Mouse (Mus musculus) naive thymus-derived CD4-positive, alpha-beta T cell, adult 5 months (primary cell): ENCODE data around the gene Islr2. TPM values are rescaled to one million over a fixed set of nuclear protein-coding genes. Genes with fewer than 3 reads are reported as not detected.

Source experiments
- polyA plus RNA-seq: library from polyadenylated mRNA; unstranded; fragments of 100-300 nt; shearing (Covaris generic); gene quantifications from one replicate; pipeline ENCODE4 v1.2.1, GENCODE M21; 2017

Islr2 gene
- not detected for polyA plus RNA-seq

DNA sequence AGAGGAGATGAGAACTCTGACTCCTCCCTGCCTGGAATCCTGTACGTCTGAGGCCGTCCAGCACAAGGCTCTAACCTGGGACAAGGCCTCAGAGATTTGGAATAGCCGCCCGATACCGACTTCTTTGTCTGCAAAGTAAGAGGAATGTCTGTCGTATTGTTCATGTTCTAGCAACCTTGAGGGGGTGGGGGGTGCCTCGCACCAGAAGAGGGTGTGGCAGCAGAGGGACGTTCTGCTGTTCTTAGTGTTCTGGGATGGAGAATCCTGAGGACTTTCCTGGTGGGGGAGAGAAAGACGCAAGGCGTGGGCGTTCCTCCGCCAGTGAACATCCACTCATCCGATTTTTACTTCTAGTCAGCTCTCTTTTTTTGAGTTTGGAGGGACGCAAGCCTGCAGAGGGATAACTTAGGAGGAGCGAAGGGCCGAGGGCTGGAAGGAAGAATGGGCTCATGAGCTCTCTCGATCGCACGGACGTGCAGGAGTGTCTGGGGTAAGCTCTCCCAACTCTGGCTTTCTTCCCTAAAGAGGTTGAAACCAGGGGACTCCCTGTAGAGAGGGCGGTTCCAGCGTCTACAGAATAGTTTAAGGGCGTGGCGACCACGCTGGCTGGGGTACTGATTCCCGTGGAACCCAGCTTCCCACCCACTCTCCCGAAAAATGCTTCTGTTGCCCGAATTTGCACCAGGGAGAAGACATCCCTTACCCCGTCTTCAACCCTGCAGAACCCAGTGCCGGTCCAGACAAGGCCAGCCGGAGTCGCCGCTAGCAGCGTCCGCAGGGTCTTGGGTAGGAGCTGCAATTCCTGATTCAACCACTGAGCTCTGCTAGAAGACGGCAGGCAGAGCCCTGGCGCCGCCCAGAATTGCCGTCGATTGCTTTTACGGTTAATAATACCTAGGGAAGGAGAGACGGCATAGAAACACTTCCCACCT, at the start of gene Islr2, which contains the start of gene Islr:
TSS of gene Islr2 (minus strand) at position 804 of the 932 bp plus-strand sequence.
TSS of gene Islr (minus strand) at position 791 of the 932 bp plus-strand sequence.

DNA sequence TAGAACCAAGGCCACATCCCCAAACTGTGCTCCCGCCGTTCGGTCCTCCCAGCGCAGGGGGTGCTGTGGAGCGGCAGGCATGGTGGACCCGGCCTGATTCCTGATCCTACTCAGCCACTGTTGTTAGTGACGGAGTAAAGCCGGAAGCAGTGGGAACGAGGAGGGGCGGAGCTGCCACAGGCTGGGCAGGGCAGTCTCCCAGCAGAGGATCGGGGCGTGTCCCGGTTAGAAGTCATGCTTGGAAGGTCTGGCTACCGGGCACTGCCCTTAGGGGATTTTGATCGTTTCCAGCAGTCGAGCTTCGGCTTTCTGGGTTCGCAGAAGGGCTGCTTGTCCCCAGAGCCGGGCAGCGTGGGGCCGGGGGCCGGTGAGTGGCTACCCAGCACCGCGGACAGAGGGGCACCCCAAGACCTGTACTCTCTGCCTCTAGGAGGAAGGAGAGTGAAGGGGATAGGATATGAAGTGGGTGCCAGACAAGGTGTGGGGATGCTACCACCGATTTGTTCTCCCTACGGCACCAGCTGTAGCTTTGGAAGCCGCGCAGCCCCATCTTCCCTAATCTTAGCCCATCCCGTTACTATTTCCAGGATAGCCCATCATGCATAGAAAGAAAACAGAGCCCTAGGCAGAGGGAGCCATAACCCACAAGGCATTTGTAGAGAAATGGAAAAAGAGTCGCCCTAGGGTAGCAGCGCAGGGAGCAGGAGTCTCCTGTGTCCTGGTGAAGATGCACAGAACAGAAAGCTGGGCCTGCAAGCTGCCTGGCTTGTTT, 49.1 kb upstream of the Islr2 start, which contains the start of gene Stoml1:
TSS of gene Stoml1 (plus strand) at position 132 of the 772 bp plus-strand sequence.

DNA sequence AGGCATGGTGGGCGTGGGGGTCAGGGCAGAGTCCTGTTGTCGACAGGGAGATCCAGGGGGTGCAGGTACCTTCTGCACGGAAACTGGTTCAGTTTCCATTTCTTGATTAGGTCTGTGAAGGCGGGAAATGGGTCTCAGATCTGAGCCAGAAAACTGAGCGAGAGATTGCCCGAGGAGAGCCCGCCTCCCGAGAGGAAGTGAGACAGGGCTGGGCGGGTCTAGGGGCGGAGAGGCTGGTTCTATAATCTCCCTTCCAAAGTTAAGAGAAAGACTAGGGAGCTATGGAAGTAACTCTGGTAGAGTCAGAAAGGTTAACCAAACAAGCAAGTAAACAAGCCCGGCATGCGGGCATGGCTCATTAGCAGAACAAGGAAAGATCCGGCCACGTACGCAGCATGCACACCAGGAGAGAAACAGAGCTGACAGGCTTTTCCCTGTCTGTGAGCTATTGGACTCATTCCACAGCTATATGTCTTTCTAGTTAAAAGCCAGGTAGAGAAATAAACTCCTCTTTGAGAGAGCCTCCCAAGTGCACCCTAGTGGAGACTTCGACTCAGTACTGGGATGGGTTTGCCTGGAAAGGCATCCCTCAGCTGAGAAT, 45.6 kb upstream of the Islr2 start, which contains the start of gene Pml:
TSS of gene Pml (minus strand) at position 195 of the 601 bp plus-strand sequence.

Other genes with a start within 250 kb of the Islr2 start
- not detected for gene Cyp11a1, start 197.9 kb downstream of the Islr2 start, polyA plus RNA-seq
- 0.19 TPM for gene Stra6, start 140.5 kb downstream of the Islr2 start, polyA plus RNA-seq
- gene Ccdc33, start 85.5 kb downstream of the Islr2 start, polyA plus RNA-seq, result not detected
- gene Islr, start within 50 bp of the Islr2 start, polyA plus RNA-seq, result not detected
- 46.0 TPM for gene Pml, start 45.5 kb upstream of the Islr2 start, polyA plus RNA-seq
- gene Stoml1, start 48.8 kb upstream of the Islr2 start, polyA plus RNA-seq, result 17.2 TPM
- 0.10 TPM for gene Loxl1, start 108.9 kb upstream of the Islr2 start, polyA plus RNA-seq
- not detected for gene Tbc1d21, start 166.1 kb upstream of the Islr2 start, polyA plus RNA-seq